Mouse (Mus musculus) myocyte (in vitro differentiated cells): ENCODE measurements at regions not wholly inside any gene's neighbourhood (a gene's known extent, or its start where the extent isn't known, plus 50 kb on each side); places are given as distances from the start of the nearest gene placed in this dataset.

Experiments used
- CEBPB ChIP-seq: IDR thresholded peaks from 2 replicates; pipeline ENCODE4 v1.6.1; 2011; ENCODE audit warnings: mild to moderate bottlenecking, moderate library complexity; ENCODE audit not compliant: poor library complexity, insufficient read depth, severe bottlenecking
- POLR2A ChIP-seq: IDR thresholded peaks from one replicate; pipeline ENCODE4 v1.6.1; 2011; ENCODE audit warnings: low read depth, mild to moderate bottlenecking, control low read depth, moderate library complexity; ENCODE audit not compliant: insufficient read length
- POLR2AphosphoS2 ChIP-seq: IDR thresholded peaks from one replicate; pipeline ENCODE4 v1.6.1; 2011; ENCODE audit warnings: low read depth, control low read depth; ENCODE audit not compliant: insufficient read length
- USF1 ChIP-seq: IDR thresholded peaks from one replicate; pipeline ENCODE4 v1.6.1; 2011; ENCODE audit warnings: low read depth, mild to moderate bottlenecking, control low read depth, moderate library complexity

- no peak for TF ChIP-seq POLR2A
- no peak for TF ChIP-seq POLR2AphosphoS2
- no peak for TF ChIP-seq CEBPB
- TF ChIP-seq USF1: no peak
Observed at GRCm38 (mm10) chr8:89150952-89151351, 107.0 kb upstream of the Sall1 start.
